Mouse (Mus musculus): ENCODE results near the gene E130309D02Rik.

- TF ChIP-seq CTCF (IDR thresholded peaks at IDR 0.05; ENCODE audit: borderline replicate concordance, insufficient read depth, low read depth, low read length) (peak; percentile 68), POLR2A (IDR thresholded peaks at IDR 0.05; ENCODE audit: borderline replicate concordance, insufficient read depth, low read length) (peak; percentile 49; the same call in 1 of the 2 replicates)
Observed at GRCm38 (mm10) chr5:143314730-143315513, at the start of gene E130309D02Rik.

Measured in cerebellum, adult 2 months (tissue).